Mouse (Mus musculus) MEL (cell line): ENCODE measurements around the gene Tekt4.

Source experiments
- CTCF ChIP-seq, 3 experiments: IDR thresholded peaks in 2 of 3; conservative IDR thresholded peaks in 1 of 3; 2 replicates each; pipeline ENCODE4 v1.5.1; 2011 to 2012; ENCODE audit warnings: low read length in 3 of 3, low read depth in 2 of 3, mild to moderate bottlenecking in 2 of 3, improper control_type of control experiment in 1 of 3, inconsistent platforms in 1 of 3, mixed read lengths in 1 of 3, moderate library complexity in 1 of 3; ENCODE audit not compliant: control insufficient read depth in 1 of 3, insufficient read depth in 1 of 3, poor library complexity in 1 of 3, severe bottlenecking in 1 of 3
- EP300 ChIP-seq, 2 experiments: IDR thresholded peaks; 2 replicates each; pipeline ENCODE4 v1.6.1; 2011; ENCODE audit warnings: improper control_type of control experiment in 2 of 2, low read length in 2 of 2, low read depth in 1 of 2, mild to moderate bottlenecking in 1 of 2
- GATA1 ChIP-seq: IDR thresholded peaks from 2 replicates; pipeline ENCODE4 v1.6.1; 2011; ENCODE audit warnings: low read depth, low read length, improper control_type of control experiment
- MAFK ChIP-seq: IDR thresholded peaks from 2 replicates; pipeline ENCODE4 v1.6.1; 2011; ENCODE audit warnings: low read depth, mild to moderate bottlenecking, low read length, improper control_type of control experiment, borderline replicate concordance
- POLR2A ChIP-seq, 2 experiments: IDR thresholded peaks; 2 replicates each; pipeline ENCODE4 v1.6.1; 2011 to 2012; ENCODE audit warnings: low read length in 2 of 2, mild to moderate bottlenecking in 2 of 2, control low read depth in 1 of 2, improper control_type of control experiment in 1 of 2, low read depth in 1 of 2, moderate library complexity in 1 of 2; ENCODE audit not compliant: control insufficient read depth in 1 of 2, insufficient read depth in 1 of 2, poor library complexity in 1 of 2
- POLR2AphosphoS5 ChIP-seq: IDR thresholded peaks from 2 replicates; pipeline ENCODE4 v1.6.1; 2012; ENCODE audit warnings: low read depth, borderline replicate concordance, mild to moderate bottlenecking, inconsistent platforms, low read length, moderate library complexity, mixed read lengths
- TCF12 ChIP-seq: IDR thresholded peaks from 2 replicates; pipeline ENCODE4 v1.6.1; 2014; ENCODE audit warnings: low read depth, mild to moderate bottlenecking, inconsistent platforms, low read length, improper control_type of control experiment, moderate library complexity
- USF1 ChIP-seq: IDR thresholded peaks from 2 replicates; pipeline ENCODE4 v1.6.1; 2014; ENCODE audit warnings: low read depth, mild to moderate bottlenecking, inconsistent platforms, low read length, improper control_type of control experiment, moderate library complexity

DNA sequence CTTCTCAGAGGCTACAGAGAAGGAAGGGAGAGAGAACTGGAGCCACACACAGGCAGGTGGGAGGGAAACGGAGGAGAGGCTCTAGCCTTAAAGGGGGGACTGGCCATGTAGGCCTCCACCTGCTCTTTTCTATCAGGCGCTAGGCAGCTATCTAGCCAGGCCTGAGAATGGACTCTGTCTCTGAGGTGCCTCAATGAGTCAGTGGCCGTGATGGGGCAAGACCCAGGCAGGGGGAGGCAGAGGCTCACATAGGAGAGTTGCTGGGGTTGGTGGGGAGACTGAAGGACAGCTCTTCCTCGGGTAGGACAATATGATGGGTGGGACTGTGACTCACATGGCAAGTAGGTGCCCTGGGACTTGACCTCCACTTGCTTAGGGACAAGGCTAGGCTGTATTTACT, 4.1 kb upstream of the Tekt4 start:
- no peak for TF ChIP-seq POLR2A (IDR thresholded peaks at IDR 0.05; ENCODE audit: control insufficient read depth in 1 of 2, insufficient read depth in 1 of 2, low read depth in 1 of 2, low read length in 2 of 2, poor library complexity in 1 of 2)
- no peak for TF ChIP-seq EP300 (IDR thresholded peaks at IDR 0.05; ENCODE audit: low read depth in 1 of 2, low read length in 2 of 2)
- no peak for TF ChIP-seq GATA1
- TF ChIP-seq CTCF (IDR thresholded peaks at IDR 0.05 in 2 of 3, conservative IDR thresholded peaks at IDR 0.05 in 1 of 3; ENCODE audit: control insufficient read depth in 1 of 3, insufficient read depth in 1 of 3, low read depth in 2 of 3, low read length in 3 of 3, poor library complexity in 1 of 3, severe bottlenecking in 1 of 3) = no peak
- TF ChIP-seq USF1 = no peak
- TF ChIP-seq POLR2AphosphoS5 = no peak
- no peak for TF ChIP-seq MAFK
- TF ChIP-seq TCF12 = no peak
